Mouse (Mus musculus) liver, adult 2 months (tissue): ENCODE measurements around the gene Bcas2. TPM values are rescaled to one million over a fixed set of nuclear protein-coding genes. Genes with fewer than 3 reads are reported as not detected.
"Not testable (repeated sequence)": the region's sequence is repeated elsewhere in the genome, so short reads cannot be mapped to it uniquely, and the experiment has no call there.

Experiments
- DNase-seq: peaks from one replicate; pipeline ENCODE4 v3.0.0-alpha.2; 2011; ENCODE audit warnings: low read depth, low spot score; ENCODE audit errors: extremely low read depth
- H3K27ac ChIP-seq: fragments of 200-500 bp; replicated peaks from 2 replicates; pipeline ENCODE4 v1.5.1; 2012; ENCODE audit warnings: low read depth, mild to moderate bottlenecking, control low read depth, inconsistent platforms, low read length; ENCODE audit not compliant: insufficient read depth
- H3K27me3 ChIP-seq: fragments of 200-500 bp; 2 replicates; pipeline ENCODE4 v1.6.1; 2012; ENCODE audit warnings: mild to moderate bottlenecking, moderate library complexity, low read length, inconsistent platforms; ENCODE audit not compliant: control insufficient read depth, insufficient read depth
- H3K36me3 ChIP-seq: fragments of 200-500 bp; 2 replicates; pipeline ENCODE4 v1.6.1; 2012; ENCODE audit warnings: low read length, inconsistent platforms; ENCODE audit not compliant: control insufficient read depth, insufficient read depth
- H3K4me1 ChIP-seq: fragments of 200-500 bp; 2 replicates; pipeline ENCODE4 v1.6.1; 2011; ENCODE audit warnings: low read length; ENCODE audit not compliant: control insufficient read depth, insufficient read depth
- H3K4me3 ChIP-seq: fragments of 200-500 bp; 2 replicates; pipeline ENCODE4 v1.5.1; 2011; ENCODE audit warnings: low read depth, mild to moderate bottlenecking, control low read depth, low read length, moderate library complexity; ENCODE audit not compliant: insufficient read depth
- H3K79me2 ChIP-seq: fragments of 200-500 bp; 2 replicates; pipeline ENCODE4 v1.6.1; 2012; ENCODE audit warnings: inconsistent platforms, mild to moderate bottlenecking, low read length, moderate library complexity; ENCODE audit not compliant: control insufficient read depth, insufficient read depth
- H3K9ac ChIP-seq: fragments of 200-500 bp; 2 replicates; pipeline ENCODE4 v1.6.1; 2012; ENCODE audit warnings: low read depth, mild to moderate bottlenecking, control low read depth, inconsistent platforms, low read length
- CTCF ChIP-seq: fragments of 200-500 bp; IDR thresholded peaks from 2 replicates; pipeline ENCODE4 v1.5.1; 2011; ENCODE audit warnings: low read depth, low read length, control low read depth
- POLR2A ChIP-seq: fragments of 200-500 bp; IDR thresholded peaks from 2 replicates; pipeline ENCODE4 v1.6.1; 2011; ENCODE audit warnings: low read length, control low read depth; ENCODE audit not compliant: insufficient read depth; ENCODE audit errors: extremely low read depth
- whole genome bisulfite sequencing: fragments of 180-500 bp; shearing (Covaris S2); methylation state at CpG from one replicate; pipeline ENCODE4 v1.1.7; 2018; 5-methylcytosine and 5-hydroxymethylcytosine counted together
- polyA plus RNA-seq: library from polyadenylated mRNA; depleted of rRNA; stranded (reverse); fragments of >200 nt; gene quantifications from 2 replicates; pipeline ENCODE4 v1.2.3, GENCODE M21; 2012
- total RNA-seq: library from RNA; depleted of rRNA; stranded (reverse); fragments of >200 nt; gene quantifications from 2 replicates; pipeline ENCODE4 v1.2.3, GENCODE M21; 2014

Gene Bcas2
- total and polyA plus RNA-seq, 2 experiments = 15.9 to 28.3 TPM

DNA sequence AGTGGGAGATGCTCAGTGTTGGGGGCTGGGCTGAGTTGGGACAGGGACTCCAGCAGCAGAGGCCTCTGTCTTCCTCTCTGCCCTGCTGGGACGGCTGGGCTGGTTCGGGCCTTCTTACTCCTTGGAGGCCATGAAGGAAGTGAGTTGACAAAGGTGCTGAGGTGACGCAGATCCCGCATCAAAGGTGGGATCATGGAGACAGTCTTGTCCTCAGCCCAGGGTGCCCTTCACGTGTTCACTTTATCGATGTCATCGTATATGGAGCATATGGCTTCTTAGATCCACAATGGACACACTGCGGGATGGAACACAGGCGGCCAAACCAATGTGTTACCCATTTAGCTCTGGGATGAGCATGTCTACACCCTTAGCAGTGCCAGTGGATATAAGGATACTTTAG, 8.1 kb downstream of the Bcas2 start:
- no peaks in the 10 kb centered on the region for H3K4me1 ChIP-seq
- no peak overlapping the region for H3K9ac ChIP-seq
- no peak for DNase-seq
- no peak overlapping the region for H3K4me3 ChIP-seq
- 96% methylated on average over 9 of the region's 9 CpGs for WGBS
- peaks cover 32% of the 10 kb centered on the region for H3K36me3 ChIP-seq
- no peak overlapping the region for H3K27ac ChIP-seq
- no peaks in the 10 kb centered on the region for H3K27me3 ChIP-seq
- no peak for TF ChIP-seq POLR2A
- TF ChIP-seq CTCF = no peak
- no peaks in the 10 kb centered on the region for H3K79me2 ChIP-seq

DNA sequence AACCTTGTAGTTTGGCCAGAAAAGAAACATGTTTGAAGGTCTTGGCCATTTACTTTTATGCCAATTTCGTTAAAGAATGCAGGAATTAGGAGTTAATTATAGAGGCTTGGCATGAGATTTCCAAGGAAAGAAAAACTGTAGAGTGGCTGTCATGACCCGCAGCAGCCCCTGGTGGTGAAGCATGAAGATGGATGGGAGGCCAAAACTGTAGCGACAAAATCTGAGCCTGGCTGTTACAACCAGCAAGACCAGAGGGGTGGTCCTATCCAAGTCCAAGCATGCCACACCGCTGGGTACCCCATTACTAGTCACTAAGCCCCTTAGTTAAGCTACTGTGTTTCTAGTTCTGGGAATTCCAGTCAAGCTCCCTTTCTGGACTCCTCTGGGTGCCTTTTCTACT, 9.7 kb downstream of the Bcas2 start:
- H3K27ac ChIP-seq = no peak overlapping the region
- H3K27me3 ChIP-seq = no peaks in the 10 kb centered on the region
- no peak for DNase-seq
- H3K4me3 ChIP-seq = no peak overlapping the region
- no peaks in the 10 kb centered on the region for H3K4me1 ChIP-seq
- TF ChIP-seq CTCF (no peak), POLR2A (no peak)
- 58% methylated on average over 4 of the region's 4 CpGs for whole genome bisulfite sequencing
- H3K79me2 ChIP-seq = no peaks in the 10 kb centered on the region
- H3K9ac ChIP-seq = no peak overlapping the region
- H3K36me3 ChIP-seq = peaks cover 23% of the 10 kb centered on the region

DNA sequence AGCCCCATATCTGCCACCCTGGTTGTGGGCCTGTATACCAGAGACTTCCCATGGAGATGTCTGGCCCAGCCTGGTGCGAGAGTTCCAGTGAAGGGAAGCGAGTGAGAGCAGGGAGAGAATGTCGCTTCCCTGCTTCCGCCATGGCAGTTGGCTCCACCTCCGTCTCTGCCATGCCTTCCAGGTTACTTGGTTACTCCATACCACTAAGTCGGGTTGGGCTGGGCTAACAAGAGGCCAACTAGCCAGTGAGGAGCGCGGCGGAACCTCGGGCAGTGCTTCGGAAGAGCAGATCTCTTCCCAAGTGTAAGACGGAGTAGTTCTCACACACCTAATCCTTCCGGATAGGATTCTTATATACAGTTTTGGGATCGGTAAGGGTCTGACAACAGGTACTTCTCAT, 11.4 kb downstream of the Bcas2 start:
- 81% methylated on average over 14 of the region's 14 CpGs for WGBS
- H3K27me3 ChIP-seq = no peaks in the 10 kb centered on the region
- H3K4me1 ChIP-seq = no peaks in the 10 kb centered on the region
- TF ChIP-seq CTCF = no peak
- TF ChIP-seq POLR2A = no peak
- DNase-seq = no peak
- no peaks in the 10 kb centered on the region for H3K79me2 ChIP-seq
- H3K4me3 ChIP-seq = no peak overlapping the region
- no peak overlapping the region for H3K27ac ChIP-seq
- H3K9ac ChIP-seq = no peak overlapping the region
- H3K36me3 ChIP-seq = peaks cover 9% of the 10 kb centered on the region

DNA sequence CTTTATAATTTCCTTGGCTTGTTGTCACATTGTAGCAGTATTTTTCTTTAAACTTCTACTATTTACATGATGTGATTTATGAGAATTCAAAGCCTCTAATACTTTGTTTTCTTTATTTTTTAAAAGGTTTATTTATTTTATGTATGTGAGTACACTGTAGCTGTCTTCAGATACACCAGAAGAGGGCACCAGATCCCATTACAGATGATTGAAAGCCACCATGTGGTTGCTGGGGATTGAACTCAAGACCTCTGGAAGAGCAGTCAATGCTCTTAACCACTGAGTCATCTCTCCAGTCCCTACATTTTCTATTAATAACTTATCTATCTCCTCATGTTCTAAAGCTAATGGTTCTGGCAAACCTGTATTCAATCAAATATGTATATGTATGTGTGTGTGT, 13.0 kb downstream of the Bcas2 start:
- not testable (repeated sequence) for H3K36me3 ChIP-seq, H3K27ac ChIP-seq, H3K4me1 ChIP-seq, H3K79me2 ChIP-seq, H3K9ac ChIP-seq, H3K27me3 ChIP-seq, H3K4me3 ChIP-seq
- DNase-seq = peak; percentile 5

DNA sequence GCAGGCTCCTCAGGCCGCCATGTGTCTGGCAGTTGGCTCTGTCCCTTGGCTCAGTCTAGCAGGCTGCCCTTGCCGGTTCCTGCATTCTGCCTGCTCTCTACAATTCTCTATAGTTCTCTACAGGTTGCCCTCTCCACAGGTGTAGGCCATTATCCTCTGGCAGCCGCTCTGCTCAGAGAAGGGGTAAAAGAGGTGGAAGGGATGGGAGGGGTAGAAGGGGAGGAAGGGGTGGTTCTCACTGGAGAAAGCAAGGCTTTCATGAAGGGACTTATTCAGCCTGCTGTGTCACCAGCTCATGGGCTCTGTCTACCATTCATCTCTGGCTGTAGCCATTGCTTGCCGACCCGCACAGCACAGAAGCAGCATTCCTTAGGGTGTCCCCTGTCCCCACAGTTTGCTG, 17.0 kb downstream of the Bcas2 start:
- no peak overlapping the region for H3K27ac ChIP-seq
- no peaks in the 10 kb centered on the region for H3K79me2 ChIP-seq
- no peaks in the 10 kb centered on the region for H3K4me1 ChIP-seq
- TF ChIP-seq POLR2A (no peak), CTCF (no peak)
- H3K27me3 ChIP-seq = no peaks in the 10 kb centered on the region
- 88% methylated on average over 5 of the region's 5 CpGs for WGBS
- H3K4me3 ChIP-seq = no peak overlapping the region
- no peak overlapping the region for H3K9ac ChIP-seq
- no peaks in the 10 kb centered on the region for H3K36me3 ChIP-seq
- no peak for DNase-seq

DNA sequence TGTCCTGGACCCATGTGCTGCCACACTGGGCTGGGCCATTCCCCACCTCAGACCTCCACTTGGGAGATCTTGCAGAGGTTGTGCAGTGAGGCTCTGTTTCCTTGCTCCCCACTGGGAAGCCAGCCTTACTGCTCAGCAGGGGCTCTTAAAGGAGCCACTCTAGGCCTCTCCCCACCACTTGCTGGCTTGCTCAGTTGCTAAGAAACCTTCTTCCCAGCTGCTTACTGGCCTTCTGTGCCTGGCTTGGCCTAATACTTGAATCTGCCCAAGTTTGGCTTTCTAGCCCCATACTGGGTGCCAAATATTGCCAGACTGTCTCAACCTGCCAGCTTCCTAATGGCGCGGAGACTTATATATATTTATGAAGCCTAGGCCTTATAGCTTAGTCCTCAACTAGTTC, 17.4 kb downstream of the Bcas2 start:
- Histone ChIP-seq H3K79me2 (no peaks in the 10 kb centered on the region), H3K27ac (no peak overlapping the region), H3K4me1 (no peaks in the 10 kb centered on the region), H3K4me3 (no peak overlapping the region), H3K9ac (no peak overlapping the region), H3K27me3 (no peaks in the 10 kb centered on the region), H3K36me3 (no peaks in the 10 kb centered on the region)
- TF ChIP-seq CTCF (no peak), POLR2A (no peak)
- DNase-seq = no peak
- WGBS = 98% methylated on average over 2 of the region's 2 CpGs

DNA sequence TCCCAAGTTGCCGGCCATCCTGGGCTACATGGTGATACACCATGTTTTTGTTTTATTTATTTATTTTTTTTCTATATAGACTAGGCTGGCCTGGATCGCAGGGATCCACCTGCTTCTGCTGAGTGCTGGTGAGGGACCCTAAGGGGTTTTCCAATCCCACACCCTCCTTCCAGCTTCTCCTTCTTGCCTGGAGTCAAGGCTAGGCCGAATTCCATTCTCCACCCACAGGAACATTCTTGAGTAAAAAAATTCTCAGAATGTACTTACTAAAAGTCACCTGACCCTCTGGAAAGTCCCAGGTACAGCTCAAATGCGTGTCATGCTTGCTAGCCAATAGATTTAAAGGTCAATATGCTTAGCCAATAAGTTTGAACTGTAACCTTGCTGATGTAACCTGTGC, 20.7 kb downstream of the Bcas2 start:
- DNase-seq = no peak

More for the DNA sequence above, 20.7 kb downstream of the Bcas2 start:
- Histone ChIP-seq H3K4me1 (no peaks in the 10 kb centered on the region), H3K27ac (no peak overlapping the region), H3K79me2 (no peaks in the 10 kb centered on the region), H3K27me3 (no peaks in the 10 kb centered on the region), H3K9ac (no peak overlapping the region), H3K4me3 (no peak overlapping the region), H3K36me3 (no peaks in the 10 kb centered on the region)
- WGBS = 91% methylated on average over 4 of the region's 4 CpGs
- TF ChIP-seq CTCF (no peak), POLR2A (no peak)
